Mouse (Mus musculus): ENCODE data around the gene Gzmf. TPM values are rescaled to one million over a fixed set of nuclear protein-coding genes. Genes with fewer than 3 reads are reported as not detected.

Gzmf gene
- not detected in 4 replicates for total RNA-seq (2023)

GRCm38 (mm10) chr14:56211317-56211716 is at the start of gene Gzmf:
Gzmf (minus strand) TSS chr14:56211417.

GRCm38 (mm10) chr14:56234556-56234955 is 23.3 kb upstream of the Gzmf start, which contains the start of gene Gzmc:
Gzmc (minus strand) TSS chr14:56234656.

GRCm38 (mm10) chr14:56174499-56174898 is 36.7 kb downstream of the Gzmf start, which contains the start of gene Gzmn:
Gzmn (minus strand) TSS chr14:56174599.

GRCm38 (mm10) chr14:56159479-56159878 is 51.7 kb downstream of the Gzmf start, which contains the start of gene Gzmg:
Gzmg (minus strand) TSS chr14:56159579.

Other genes with a start within 250 kb of the Gzmf start
- gene Mcpt1, start 193.4 kb downstream of the Gzmf start, total RNA-seq (2023): not detected in 4 replicates
- not detected in 4 replicates for gene Mcpt9, start 180.9 kb downstream of the Gzmf start, total RNA-seq (2023)
- gene Mcpt2, start 169.4 kb downstream of the Gzmf start, total RNA-seq (2023): not detected in 4 replicates
- gene Mcpt4, start 149.1 kb downstream of the Gzmf start, total RNA-seq (2023): 0.73 TPM in 1 of 4 replicates, not detected in the others
- gene Mcpt8, start 126.1 kb downstream of the Gzmf start, total RNA-seq (2023): 1.0 TPM in 1 of 4 replicates, not detected in the others
- gene Ctsg, start 108.8 kb downstream of the Gzmf start, total RNA-seq (2023): not detected in 4 replicates
- not detected in 4 replicates for gene Gzme, start 90.8 kb downstream of the Gzmf start, total RNA-seq (2023)
- not detected in 4 replicates for gene Gzmd, start 78.8 kb downstream of the Gzmf start, total RNA-seq (2023)
- gene Gzmg, start 51.8 kb downstream of the Gzmf start, total RNA-seq (2023): not detected in 4 replicates
- gene Gzmn, start 36.8 kb downstream of the Gzmf start, total RNA-seq (2023): not detected in 4 replicates
- gene Gzmc, start 23.2 kb upstream of the Gzmf start, total RNA-seq (2023): not detected in 4 replicates
- gene Gzmb, start 50.8 kb upstream of the Gzmf start, total RNA-seq (2023): 0.55 to 1.0 TPM (median 0.87 TPM) in 4 replicates
- not detected in 4 replicates for gene Atp12a, start 153.7 kb upstream of the Gzmf start, total RNA-seq (2023)
- 0.67 to 1.3 TPM (median 0.84 TPM) in 4 replicates for gene Rnf17, start 191.2 kb upstream of the Gzmf start, total RNA-seq (2023)